Mouse (Mus musculus) hindlimb bud, embryonic 11.5 days (tissue): ENCODE data around the gene Mtfp1.
A peak's percentile ranks its signal among the peaks of the same experiment; 100 is the strongest.

Source experiments
- DNase-seq: peaks from one replicate; pipeline ENCODE4 v3.0.0-alpha.2; 2012; ENCODE audit warnings: low read depth, low spot score; ENCODE audit errors: extremely low spot score

Mtfp1 gene

GRCm38 (mm10) chr11:4083316-4084078 lies 11.7 kb downstream of the Mtfp1 start:
- DNase-seq = peak; percentile 58

- DNase-seq = no peak
Measured at GRCm38 (mm10) chr11:4080219-4080618, 15.0 kb downstream of the Mtfp1 start.

- no peak for DNase-seq
Measured at GRCm38 (mm10) chr11:4078267-4078933, 16.8 kb downstream of the Mtfp1 start.

GRCm38 (mm10) chr11:4076633-4077032 lies 18.6 kb downstream of the Mtfp1 start:
- no peak for DNase-seq

- DNase-seq = no peak
Measured at GRCm38 (mm10) chr11:4069664-4070063, 25.6 kb downstream of the Mtfp1 start.

GRCm38 (mm10) chr11:4064627-4065122 lies 30.6 kb downstream of the Mtfp1 start, which contains the start of gene Sec14l3:
Sec14l3 (plus strand) TSS chr11:4064841.
- no peak for DNase-seq

- DNase-seq = no peak
Measured at GRCm38 (mm10) chr11:4062981-4063380, 32.3 kb downstream of the Mtfp1 start.

- no peak for DNase-seq
Measured at GRCm38 (mm10) chr11:4062523-4062922, 32.7 kb downstream of the Mtfp1 start.

GRCm38 (mm10) chr11:4060866-4061575 lies 34.2 kb downstream of the Mtfp1 start:
- DNase-seq = no peak

- peak; percentile 50 for DNase-seq
Measured at GRCm38 (mm10) chr11:4053586-4053985, 41.7 kb downstream of the Mtfp1 start.

GRCm38 (mm10) chr11:4048438-4048837 lies 46.8 kb downstream of the Mtfp1 start:
- DNase-seq = no peak

- DNase-seq = no peak
Measured at GRCm38 (mm10) chr11:4047766-4048165, 47.5 kb downstream of the Mtfp1 start.

GRCm38 (mm10) chr11:4046526-4046925 lies 48.7 kb downstream of the Mtfp1 start:
- DNase-seq = no peak

GRCm38 (mm10) chr11:4043081-4043480 lies 52.2 kb downstream of the Mtfp1 start:
- no peak for DNase-seq
